Mouse (Mus musculus): ENCODE data around the gene Cbx2. TPM values are rescaled to one million over a fixed set of nuclear protein-coding genes. Genes with fewer than 3 reads are reported as not detected.

The Cbx2 gene
- polyA plus RNA-seq, 1 experiment = 0.46 TPM

DNA sequence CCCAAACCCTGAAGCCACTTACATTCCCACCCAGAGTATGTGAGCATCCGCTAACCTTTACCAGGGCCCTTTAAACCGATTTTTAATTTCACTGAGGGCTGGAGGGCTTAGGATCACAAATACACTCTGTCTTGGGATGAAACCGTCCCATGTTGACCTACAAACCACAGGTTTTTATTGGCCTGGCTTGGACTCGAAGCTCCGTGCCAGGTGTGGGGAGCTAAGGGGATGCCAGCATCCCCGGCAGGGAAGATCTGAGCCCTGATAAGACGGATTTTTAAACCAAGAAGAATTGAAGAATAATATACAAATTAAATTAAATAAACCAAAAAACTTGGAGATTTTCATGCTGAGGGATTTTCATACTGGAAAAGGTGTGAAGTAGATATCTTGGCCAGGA lies 8.3 kb upstream of the Cbx2 start:
- Histone ChIP-seq H3K9me3 (peaks cover 6% of the 10 kb centered on the region; the same call in 1 of the 2 replicates), H3K36me3 (replicated peaks; ENCODE audit: low read length) (no peaks in the 10 kb centered on the region), H3K4me3 (replicated peaks) (no peak overlapping the region), H3K27me3 (replicated peaks) (peaks cover 69% of the 10 kb centered on the region), H3K4me1 (no peaks in the 10 kb centered on the region)
- no peak for TF ChIP-seq FLI1 (IDR thresholded peaks at IDR 0.05; ENCODE audit: low read length)
- no peak for TF ChIP-seq GATA1 (IDR thresholded peaks at IDR 0.05; ENCODE audit: borderline replicate concordance, low read length)

DNA sequence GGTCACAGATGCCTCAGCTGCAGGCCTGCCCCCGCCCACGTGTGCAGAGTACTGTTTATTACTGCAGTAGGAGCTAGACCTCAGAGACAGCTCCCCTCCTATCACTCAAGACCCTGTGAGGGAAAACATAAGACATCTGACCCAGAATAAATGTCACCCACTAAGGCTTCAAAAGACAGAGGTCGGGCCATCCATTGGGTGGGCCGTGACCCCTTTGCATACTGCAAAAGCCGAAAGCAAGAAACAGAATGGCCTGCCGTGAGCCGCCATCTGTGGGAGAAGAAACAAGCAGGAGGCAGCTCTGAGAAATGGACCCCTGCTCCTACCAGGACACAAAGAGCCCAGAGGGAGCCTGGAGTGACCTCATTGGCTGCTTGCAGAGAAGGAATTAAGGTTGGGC lies 5.3 kb upstream of the Cbx2 start:
- peaks cover under 1% of the 10 kb centered on the region for H3K4me1 ChIP-seq
- no peaks in the 10 kb centered on the region for H3K36me3 ChIP-seq (replicated peaks; ENCODE audit: low read length)
- TF ChIP-seq GATA1 (IDR thresholded peaks at IDR 0.05; ENCODE audit: borderline replicate concordance, low read length) = no peak
- TF ChIP-seq FLI1 (IDR thresholded peaks at IDR 0.05; ENCODE audit: low read length) = no peak
- no peaks in the 10 kb centered on the region for H3K9me3 ChIP-seq
- H3K4me3 ChIP-seq (replicated peaks) = no peak overlapping the region
- peaks cover 84% of the 10 kb centered on the region for H3K27me3 ChIP-seq (replicated peaks)

GRCm38 (mm10) chr11:119021180-119021579 lies 1.6 kb upstream of the Cbx2 start:
- peaks cover 24% of the 10 kb centered on the region for H3K4me1 ChIP-seq
- peaks cover 98% of the 10 kb centered on the region for H3K27me3 ChIP-seq (replicated peaks)
- H3K9me3 ChIP-seq = no peaks in the 10 kb centered on the region
- no peaks in the 10 kb centered on the region for H3K36me3 ChIP-seq (replicated peaks; ENCODE audit: low read length)
- TF ChIP-seq GATA1 (IDR thresholded peaks at IDR 0.05; ENCODE audit: borderline replicate concordance, low read length) (no peak), FLI1 (IDR thresholded peaks at IDR 0.05; ENCODE audit: low read length) (no peak)
- no peak overlapping the region for H3K4me3 ChIP-seq (replicated peaks)

DNA sequence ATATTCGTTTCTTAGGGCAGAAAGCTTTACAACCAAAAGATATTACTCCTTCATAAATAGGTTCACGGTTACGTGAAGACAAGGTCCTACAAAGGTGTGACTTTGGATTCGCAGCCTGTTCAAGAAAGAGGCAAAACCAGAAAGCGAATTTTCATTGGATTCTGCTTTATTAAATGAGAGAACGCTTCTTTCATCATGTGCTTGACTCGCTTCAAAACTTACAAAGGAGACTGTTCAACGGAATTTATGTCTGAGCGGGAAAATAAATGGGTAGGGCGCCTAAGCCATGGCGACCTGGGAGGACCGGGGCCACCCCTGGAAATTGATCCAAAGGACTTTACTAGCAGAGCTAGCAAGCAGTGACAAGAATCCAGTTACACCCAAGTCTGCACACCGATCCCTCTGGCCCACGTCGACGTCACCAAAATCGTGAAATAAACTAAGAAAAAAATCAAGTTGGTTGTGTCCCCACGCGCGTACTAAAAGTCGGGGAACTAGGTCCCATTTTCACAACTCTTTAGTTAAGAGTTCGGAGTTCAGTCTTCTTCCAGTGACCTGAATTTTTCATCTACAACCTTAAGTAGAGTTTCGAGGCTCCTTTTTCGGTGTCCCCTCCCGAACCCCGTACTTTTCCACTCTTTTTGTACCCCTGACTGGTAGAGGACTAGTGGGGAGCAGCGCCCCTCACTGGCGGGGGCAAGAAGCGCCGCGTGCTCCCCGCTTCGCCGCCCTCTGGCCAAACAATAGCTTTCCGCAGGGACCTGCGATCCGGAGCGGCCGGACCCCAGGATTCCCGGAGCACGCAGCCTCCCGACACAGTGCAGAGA lies 481 bp upstream of the Cbx2 start:
- peaks cover 98% of the 10 kb centered on the region for H3K27me3 ChIP-seq (replicated peaks)
- peaks cover 24% of the 10 kb centered on the region for H3K4me1 ChIP-seq
- H3K9me3 ChIP-seq = no peaks in the 10 kb centered on the region
- TF ChIP-seq FLI1 (IDR thresholded peaks at IDR 0.05; ENCODE audit: low read length) (no peak), GATA1 (IDR thresholded peaks at IDR 0.05; ENCODE audit: borderline replicate concordance, low read length) (no peak)
- H3K36me3 ChIP-seq (replicated peaks; ENCODE audit: low read length) = peaks cover 2% of the 10 kb centered on the region
- peak overlapping the region; percentile 91 for H3K4me3 ChIP-seq (replicated peaks)

DNA sequence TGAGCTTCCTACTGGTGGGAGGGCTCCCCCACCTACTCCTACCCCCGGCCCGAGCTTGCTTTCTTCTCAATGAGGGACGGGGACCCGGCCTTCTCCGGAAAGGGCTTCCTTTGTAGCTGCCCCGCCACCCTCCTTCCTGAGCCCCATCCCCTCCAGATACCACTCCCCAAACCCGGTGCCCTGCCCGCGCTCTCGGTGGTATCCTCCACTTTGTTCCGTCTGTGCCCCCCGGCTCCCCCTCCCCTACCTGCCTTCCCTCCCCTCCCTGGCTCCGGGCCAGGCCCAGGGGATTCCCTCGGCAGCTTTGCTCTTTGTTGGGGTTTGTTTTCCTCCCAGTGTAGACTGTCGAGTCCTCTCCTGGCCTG lies 836 bp downstream of the Cbx2 start:
- Histone ChIP-seq H3K27me3 (replicated peaks) (peaks cover 92% of the 10 kb centered on the region), H3K9me3 (no peaks in the 10 kb centered on the region), H3K36me3 (replicated peaks; ENCODE audit: low read length) (peaks cover 9% of the 10 kb centered on the region), H3K4me1 (peaks cover 24% of the 10 kb centered on the region), H3K4me3 (replicated peaks) (peak overlapping the region; percentile 91)
- TF ChIP-seq FLI1 (IDR thresholded peaks at IDR 0.05; ENCODE audit: low read length) (no peak), GATA1 (IDR thresholded peaks at IDR 0.05; ENCODE audit: borderline replicate concordance, low read length) (no peak)

- no peaks in the 10 kb centered on the region for H3K9me3 ChIP-seq
- peaks cover 24% of the 10 kb centered on the region for H3K4me1 ChIP-seq
- peaks cover 9% of the 10 kb centered on the region for H3K36me3 ChIP-seq (replicated peaks; ENCODE audit: low read length)
- no peak overlapping the region for H3K4me3 ChIP-seq (replicated peaks)
- peaks cover 92% of the 10 kb centered on the region for H3K27me3 ChIP-seq (replicated peaks)
- TF ChIP-seq GATA1 (IDR thresholded peaks at IDR 0.05; ENCODE audit: borderline replicate concordance, low read length) (no peak), FLI1 (IDR thresholded peaks at IDR 0.05; ENCODE audit: low read length) (no peak)
These were observed 1.5 kb downstream of the Cbx2 start for GRCm38 (mm10) chr11:119024260-119024659.

DNA sequence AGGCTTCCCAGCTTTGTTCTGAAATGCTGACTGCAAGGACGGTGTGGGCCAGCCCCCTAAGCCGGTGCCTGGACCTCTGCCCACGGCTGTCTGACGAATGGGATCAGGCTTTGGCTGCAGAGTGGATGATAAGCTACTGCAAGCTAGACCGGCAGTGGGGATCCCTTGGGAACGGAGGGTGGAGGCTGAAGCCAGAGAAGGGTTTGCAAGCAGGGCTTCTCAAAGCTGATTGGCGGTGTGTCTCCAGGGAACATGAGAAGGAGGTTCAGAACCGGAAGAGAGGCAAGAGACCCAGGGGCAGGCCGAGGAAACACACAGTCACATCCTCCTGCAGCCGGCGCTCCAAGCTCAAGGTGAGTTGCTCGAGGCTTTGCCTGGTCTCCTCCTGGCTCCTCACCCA lies 3.4 kb downstream of the Cbx2 start:
- Histone ChIP-seq H3K36me3 (replicated peaks; ENCODE audit: low read length) (peaks cover 9% of the 10 kb centered on the region), H3K4me3 (replicated peaks) (no peak overlapping the region), H3K9me3 (no peaks in the 10 kb centered on the region), H3K27me3 (replicated peaks) (peaks cover 90% of the 10 kb centered on the region), H3K4me1 (peaks cover 24% of the 10 kb centered on the region)
- TF ChIP-seq GATA1 (IDR thresholded peaks at IDR 0.05; ENCODE audit: borderline replicate concordance, low read length) (no peak), FLI1 (IDR thresholded peaks at IDR 0.05; ENCODE audit: low read length) (no peak)

DNA sequence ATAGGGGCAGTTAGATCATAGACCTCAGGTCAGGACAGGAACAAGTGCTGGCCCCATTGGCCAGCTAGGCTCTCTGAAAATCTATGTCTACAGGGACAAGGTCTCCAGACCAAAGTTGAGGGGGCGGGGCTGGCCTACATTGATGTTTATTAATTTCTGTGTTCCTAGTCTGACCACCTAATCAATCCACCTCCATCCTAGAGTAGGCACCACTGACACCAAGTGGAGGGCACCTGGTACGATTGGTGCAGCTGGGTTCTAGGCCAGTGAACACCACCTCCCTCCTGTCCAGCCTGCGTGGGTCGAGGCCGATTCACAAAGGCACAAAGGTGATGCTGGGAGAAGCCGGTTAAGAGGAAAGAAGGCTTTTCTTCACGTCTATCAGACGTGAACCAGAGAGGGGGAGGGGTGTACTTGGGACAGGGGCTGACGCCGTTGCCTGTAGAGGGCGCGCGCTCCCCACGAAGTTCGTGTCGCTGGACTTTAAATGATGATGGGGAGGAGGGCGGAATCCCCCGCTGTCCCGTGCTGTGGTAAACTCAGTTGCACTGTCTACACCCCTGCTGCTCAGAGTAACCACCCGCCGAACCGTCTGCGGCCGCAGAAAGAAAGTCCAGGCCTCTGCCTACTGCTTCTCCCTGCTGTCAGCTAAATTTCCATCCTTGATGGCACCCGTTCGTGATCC lies 11.3 kb downstream of the Cbx2 start:
- H3K27me3 ChIP-seq (replicated peaks) = peaks cover 91% of the 10 kb centered on the region
- H3K9me3 ChIP-seq = no peaks in the 10 kb centered on the region

DNA sequence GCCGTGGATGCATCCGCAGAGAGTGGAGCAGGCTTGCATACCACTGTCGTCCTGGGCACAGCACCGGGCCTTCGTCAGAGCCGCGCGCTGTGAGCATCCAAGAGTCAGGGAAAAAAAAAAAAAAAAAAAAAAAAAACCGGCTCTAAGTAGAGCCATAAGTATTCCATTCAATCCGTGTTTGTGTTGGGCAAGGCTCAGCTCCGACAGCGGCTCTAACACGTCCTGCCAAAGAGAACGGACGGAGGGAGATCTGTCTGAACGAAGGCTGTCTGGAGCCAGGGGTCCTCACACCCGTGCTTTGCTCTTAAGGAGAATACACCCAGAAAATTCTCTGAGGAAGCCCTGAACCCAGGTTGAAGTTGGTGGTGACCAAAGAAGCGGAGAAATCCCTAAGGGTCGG lies 11.9 kb downstream of the Cbx2 start:
- H3K36me3 ChIP-seq (replicated peaks; ENCODE audit: low read length) = peaks cover 10% of the 10 kb centered on the region
- no peaks in the 10 kb centered on the region for H3K9me3 ChIP-seq
- H3K4me1 ChIP-seq = peaks cover 33% of the 10 kb centered on the region
- TF ChIP-seq GATA1 (IDR thresholded peaks at IDR 0.05; ENCODE audit: borderline replicate concordance, low read length) (no peak), FLI1 (IDR thresholded peaks at IDR 0.05; ENCODE audit: low read length) (no peak)
- H3K4me3 ChIP-seq (replicated peaks) = no peak overlapping the region
- H3K27me3 ChIP-seq (replicated peaks) = peaks cover 87% of the 10 kb centered on the region

More for the DNA sequence above, 11.3 kb downstream of the Cbx2 start:
- H3K4me1 ChIP-seq = peaks cover 32% of the 10 kb centered on the region
- TF ChIP-seq FLI1 (IDR thresholded peaks at IDR 0.05; ENCODE audit: low read length) = no peak
- no peak for TF ChIP-seq GATA1 (IDR thresholded peaks at IDR 0.05; ENCODE audit: borderline replicate concordance, low read length)
- peak overlapping the region; percentile 67 for H3K4me3 ChIP-seq (replicated peaks)
- peaks cover 7% of the 10 kb centered on the region for H3K36me3 ChIP-seq (replicated peaks; ENCODE audit: low read length)

GRCm38 (mm10) chr11:119035094-119035685 lies 12.4 kb downstream of the Cbx2 start:
- peaks cover 39% of the 10 kb centered on the region for H3K4me1 ChIP-seq
- H3K4me3 ChIP-seq (replicated peaks) = peak overlapping the region; percentile 46
- H3K9me3 ChIP-seq = no peaks in the 10 kb centered on the region
- no peak for TF ChIP-seq GATA1 (IDR thresholded peaks at IDR 0.05; ENCODE audit: borderline replicate concordance, low read length)
- no peak for TF ChIP-seq FLI1 (IDR thresholded peaks at IDR 0.05; ENCODE audit: low read length)
- H3K36me3 ChIP-seq (replicated peaks; ENCODE audit: low read length) = peaks cover 10% of the 10 kb centered on the region
- peaks cover 86% of the 10 kb centered on the region for H3K27me3 ChIP-seq (replicated peaks)

Measured in megakaryocyte, embryonic 14.5 days (primary cell).